Mouse (Mus musculus) C2C12 (cell line): ENCODE results near the gene Gm10490.
A peak's percentile ranks its signal among the peaks of the same experiment; 100 is the strongest.

Source experiments
- CEBPB ChIP-seq: IDR thresholded peaks from one replicate; pipeline ENCODE4 v1.6.1; 2011; ENCODE audit warnings: low read depth, mild to moderate bottlenecking, control low read depth, moderate library complexity
- CTCF ChIP-seq: IDR thresholded peaks from one replicate; pipeline ENCODE4 v1.5.1; 2011; ENCODE audit not compliant: control insufficient read depth, insufficient read depth, insufficient read length
- FOSL1 ChIP-seq: IDR thresholded peaks from one replicate; pipeline ENCODE4 v1.8.0; 2011; ENCODE audit warnings: mild to moderate bottlenecking, low read length; ENCODE audit not compliant: poor library complexity, insufficient read depth, severe bottlenecking
- MAX ChIP-seq: IDR thresholded peaks from one replicate; pipeline ENCODE4 v1.6.1; 2011; ENCODE audit warnings: mild to moderate bottlenecking, control low read depth
- MYOD1 ChIP-seq: IDR thresholded peaks from one replicate; pipeline ENCODE4 v1.6.1; 2011; ENCODE audit warnings: low read depth; ENCODE audit not compliant: control insufficient read depth, insufficient read length
- MYOG ChIP-seq: IDR thresholded peaks from one replicate; pipeline ENCODE4 v1.6.1; 2011; ENCODE audit not compliant: control insufficient read depth, insufficient read length; ENCODE audit errors: extremely low read depth
- USF1 ChIP-seq: IDR thresholded peaks from one replicate; pipeline ENCODE4 v1.6.1; 2011; ENCODE audit warnings: low read depth, mild to moderate bottlenecking, control low read depth, moderate library complexity

DNA sequence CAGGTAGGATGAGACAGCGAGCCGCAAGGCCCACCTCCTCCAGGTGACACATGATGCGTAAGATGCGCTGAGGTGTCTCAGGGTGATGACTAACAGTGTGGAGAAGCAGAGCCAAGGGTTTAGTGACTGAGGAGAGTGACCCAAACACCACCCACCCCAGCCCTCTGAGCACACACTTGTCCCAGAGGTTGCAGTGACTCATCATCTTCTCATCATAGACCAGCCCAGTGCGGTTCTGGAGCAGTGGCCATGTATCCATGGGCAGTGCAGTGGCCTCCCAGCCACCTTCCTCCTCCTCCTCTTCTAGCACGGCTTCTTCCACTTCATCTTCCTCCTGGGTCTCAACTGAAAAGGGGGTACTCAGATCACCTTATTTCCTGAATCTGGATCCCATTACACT lies 28.3 kb downstream of the Gm10490 start:
- no peak for TF ChIP-seq MAX
- no peak for TF ChIP-seq CTCF
- no peak for TF ChIP-seq MYOD1
- TF ChIP-seq CEBPB, result no peak
- no peak for TF ChIP-seq USF1
- TF ChIP-seq FOSL1, result peak; percentile 56
- TF ChIP-seq MYOG, result no peak
